Mouse (Mus musculus) heart, postnatal 0 days (tissue): ENCODE data around the gene 1700019N19Rik.

Source experiments
- CTCF ChIP-seq: IDR thresholded peaks from 2 replicates; pipeline ENCODE4 v1.5.1; 2016; ENCODE audit warnings: antibody characterized with exemption, control low read depth, low read depth
- EP300 ChIP-seq: IDR thresholded peaks from 2 replicates; pipeline ENCODE4 v1.6.1; 2016; ENCODE audit warnings: antibody characterized with exemption, low read depth

- no peak for TF ChIP-seq CTCF
- no peak for TF ChIP-seq EP300
These were observed 49.3 kb upstream of the 1700019N19Rik start for GRCm38 (mm10) chr19:58843606-58844005.
